Mouse (Mus musculus) embryonic facial prominence, embryonic 14.5 days (tissue): ENCODE results near the gene Lamtor2. TPM values are rescaled to one million over a fixed set of nuclear protein-coding genes. Genes with fewer than 3 reads are reported as not detected.
A peak's percentile ranks its signal among the peaks of the same experiment; 100 is the strongest.

Source experiments
- ATAC-seq: fragments of 200-750 bp; cut with Nextera tagmentation; 2 replicates; pipeline ENCODE4 v1.8.0; 2017; ENCODE audit warnings: low read depth, moderate number of reproducible peaks, moderate TSS enrichment
- DNase-seq: peaks from one replicate; pipeline ENCODE4 v3.0.0-alpha.2; 2015; ENCODE audit warnings: low spot score
- H3K27ac ChIP-seq: fragments of 300-500 bp; sonication (generic); replicated peaks from 2 replicates; pipeline ENCODE4 v1.5.1; 2014; ENCODE audit warnings: low read depth, mild to moderate bottlenecking, low read length, moderate library complexity
- H3K27me3 ChIP-seq: fragments of 300-500 bp; sonication (generic); replicated peaks from 2 replicates; pipeline ENCODE4 v1.6.1; 2014; ENCODE audit warnings: low read length; ENCODE audit not compliant: control insufficient read depth, insufficient read depth
- H3K36me3 ChIP-seq: fragments of 300-500 bp; sonication (generic); 2 replicates; pipeline ENCODE4 v1.6.1; 2014; ENCODE audit warnings: low read length, mixed read lengths; ENCODE audit not compliant: control insufficient read depth, insufficient read depth
- H3K4me1 ChIP-seq: fragments of 300-500 bp; sonication (generic); 2 replicates; pipeline ENCODE4 v1.6.1; 2014; ENCODE audit warnings: antibody characterized with exemption, low read length; ENCODE audit not compliant: control insufficient read depth, insufficient read depth
- H3K4me2 ChIP-seq: fragments of 300-500 bp; sonication (generic); 2 replicates; pipeline ENCODE4 v1.6.1; 2014; ENCODE audit warnings: low read depth, mild to moderate bottlenecking, low read length, moderate library complexity, mixed read lengths
- H3K4me3 ChIP-seq: fragments of 300-500 bp; sonication (generic); 2 replicates; pipeline ENCODE4 v1.5.1; 2014; ENCODE audit warnings: low read depth, mild to moderate bottlenecking, low read length
- H3K9ac ChIP-seq: fragments of 300-500 bp; sonication (generic); 2 replicates; pipeline ENCODE4 v1.6.1; 2014; ENCODE audit warnings: low read depth, mild to moderate bottlenecking, low read length, moderate library complexity, mixed read lengths
- H3K9me3 ChIP-seq: fragments of 300-500 bp; sonication (generic); 2 replicates; pipeline ENCODE4 v1.6.1; 2016; ENCODE audit warnings: low read length; ENCODE audit not compliant: control insufficient read depth
- WGBS: fragments of 180-500 bp; shearing (Covaris S2); extraction: QIAGEN DNeasy Blood & Tissue Kit; methylation state at CpG from one replicate; pipeline ENCODE4 v1.1.7; 2014; 5-methylcytosine and 5-hydroxymethylcytosine counted together
- polyA plus RNA-seq: library from polyadenylated mRNA; unstranded; fragments of >200 nt; fragmentation: Nextera tagmentation; extraction: Ambion mirVana; gene quantifications from 2 replicates; pipeline ENCODE4 v1.2.1, GENCODE M21; 2014

Gene Lamtor2
- polyA plus RNA-seq, 1 experiment from 2014 or later: 107 TPM

GRCm38 (mm10) chr3:88563442-88563841 is 10.6 kb upstream of the Lamtor2 start:
- no peak overlapping the region for H3K4me3 ChIP-seq
- 72% methylated on average over 4 of the region's 4 CpGs for WGBS
- no peaks in the 10 kb centered on the region for H3K27me3 ChIP-seq
- no peaks in the 10 kb centered on the region for H3K9me3 ChIP-seq
- H3K9ac ChIP-seq: no peak overlapping the region
- peaks cover 98% of the 10 kb centered on the region for H3K36me3 ChIP-seq
- no peak for ATAC-seq
- DNase-seq: no peak
- no peak overlapping the region for H3K4me2 ChIP-seq
- H3K27ac ChIP-seq: no peak overlapping the region
- H3K4me1 ChIP-seq: no peaks in the 10 kb centered on the region

GRCm38 (mm10) chr3:88561989-88562388 is 9.1 kb upstream of the Lamtor2 start:
- Histone ChIP-seq H3K36me3 (peaks cover 99% of the 10 kb centered on the region), H3K4me1 (no peaks in the 10 kb centered on the region), H3K27me3 (no peaks in the 10 kb centered on the region), H3K4me2 (no peak overlapping the region), H3K9ac (no peak overlapping the region), H3K27ac (no peak overlapping the region), H3K4me3 (no peak overlapping the region), H3K9me3 (no peaks in the 10 kb centered on the region)
- ATAC-seq: 0 out of 2 replicates have a peak, but pooled peaks have one; percentile 35
- no peak for DNase-seq
- 68% methylated on average over 4 of the region's 4 CpGs for WGBS

DNA sequence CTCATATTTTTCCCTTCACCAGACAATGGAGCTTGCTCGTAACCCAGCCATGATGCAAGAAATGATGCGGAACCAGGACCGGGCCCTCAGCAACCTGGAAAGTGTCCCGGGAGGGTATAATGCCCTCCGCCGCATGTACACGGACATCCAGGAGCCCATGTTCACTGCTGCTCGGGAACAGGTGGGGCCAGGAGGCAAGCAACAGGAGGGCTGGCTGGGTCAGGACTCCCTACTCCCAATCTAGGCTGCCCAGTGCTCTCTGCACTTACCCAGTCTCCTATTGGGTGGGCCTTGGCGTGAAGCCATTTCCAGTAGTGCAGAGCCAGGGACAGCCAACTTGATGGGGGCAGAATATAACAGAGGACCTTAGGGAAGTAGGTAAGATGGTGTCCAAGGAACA is 6.7 kb upstream of the Lamtor2 start:
- DNase-seq (no peak), ATAC-seq (no peak)
- peaks cover 1% of the 10 kb centered on the region; the same call in 1 of the 2 replicates for H3K4me1 ChIP-seq
- H3K9me3 ChIP-seq: no peaks in the 10 kb centered on the region
- H3K36me3 ChIP-seq: peaks cover 91% of the 10 kb centered on the region
- H3K4me2 ChIP-seq: no peak overlapping the region
- no peak overlapping the region for H3K9ac ChIP-seq
- H3K27ac ChIP-seq: no peak overlapping the region
- H3K27me3 ChIP-seq: no peaks in the 10 kb centered on the region
- no peak overlapping the region for H3K4me3 ChIP-seq
- 94% methylated on average over 9 of the region's 9 CpGs for WGBS

DNA sequence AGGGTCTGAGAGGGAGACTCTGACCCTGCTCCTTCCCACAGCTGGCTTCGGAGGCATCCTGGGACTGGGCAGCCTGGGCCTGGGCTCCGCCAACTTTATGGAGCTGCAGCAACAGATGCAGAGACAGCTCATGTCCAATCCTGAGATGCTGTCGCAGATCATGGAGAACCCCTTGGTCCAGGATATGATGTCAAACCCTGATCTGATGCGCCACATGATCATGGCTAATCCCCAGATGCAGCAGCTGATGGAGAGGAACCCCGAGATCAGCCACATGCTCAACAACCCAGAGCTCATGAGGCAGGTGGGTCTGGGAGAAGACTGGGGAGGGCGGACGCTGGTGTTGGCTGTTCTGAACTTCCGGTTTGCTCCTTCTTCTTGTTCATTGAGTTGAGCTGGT is 3.7 kb upstream of the Lamtor2 start:
- no peak overlapping the region for H3K9ac ChIP-seq
- H3K27me3 ChIP-seq: no peaks in the 10 kb centered on the region
- peaks cover 62% of the 10 kb centered on the region for H3K36me3 ChIP-seq
- no peak overlapping the region for H3K4me2 ChIP-seq
- no peak for ATAC-seq
- H3K4me1 ChIP-seq: peaks cover 11% of the 10 kb centered on the region
- no peak for DNase-seq
- WGBS: 89% methylated on average over 8 of the region's 8 CpGs
- H3K27ac ChIP-seq: no peak overlapping the region
- H3K9me3 ChIP-seq: no peaks in the 10 kb centered on the region
- H3K4me3 ChIP-seq: no peak overlapping the region

GRCm38 (mm10) chr3:88555731-88556130 is 2.9 kb upstream of the Lamtor2 start:
- Histone ChIP-seq H3K36me3 (peaks cover 53% of the 10 kb centered on the region), H3K9me3 (no peaks in the 10 kb centered on the region), H3K4me3 (no peak overlapping the region), H3K27ac (no peak overlapping the region), H3K9ac (no peak overlapping the region; the same call in 1 of the 2 replicates), H3K27me3 (no peaks in the 10 kb centered on the region), H3K4me1 (peaks cover 13% of the 10 kb centered on the region), H3K4me2 (no peak overlapping the region)
- 95% methylated on average over 6 of the region's 6 CpGs for WGBS
- ATAC-seq (no peak), DNase-seq (no peak)

GRCm38 (mm10) chr3:88555069-88555605 is 2.3 kb upstream of the Lamtor2 start:
- ATAC-seq: no peak
- peak overlapping the region; percentile 86; the same call in 1 of the 2 replicates for H3K4me2 ChIP-seq
- no peak overlapping the region for H3K27ac ChIP-seq
- H3K4me3 ChIP-seq: no peak overlapping the region
- no peaks in the 10 kb centered on the region for H3K9me3 ChIP-seq
- H3K9ac ChIP-seq: 0 out of 2 replicates have a peak overlapping the region, but pooled peaks have one; percentile 26
- no peaks in the 10 kb centered on the region for H3K27me3 ChIP-seq
- DNase-seq: no peak
- peaks cover 13% of the 10 kb centered on the region for H3K4me1 ChIP-seq
- WGBS: 77% methylated on average over 2 of the region's 5 CpGs
- H3K36me3 ChIP-seq: peaks cover 47% of the 10 kb centered on the region

DNA sequence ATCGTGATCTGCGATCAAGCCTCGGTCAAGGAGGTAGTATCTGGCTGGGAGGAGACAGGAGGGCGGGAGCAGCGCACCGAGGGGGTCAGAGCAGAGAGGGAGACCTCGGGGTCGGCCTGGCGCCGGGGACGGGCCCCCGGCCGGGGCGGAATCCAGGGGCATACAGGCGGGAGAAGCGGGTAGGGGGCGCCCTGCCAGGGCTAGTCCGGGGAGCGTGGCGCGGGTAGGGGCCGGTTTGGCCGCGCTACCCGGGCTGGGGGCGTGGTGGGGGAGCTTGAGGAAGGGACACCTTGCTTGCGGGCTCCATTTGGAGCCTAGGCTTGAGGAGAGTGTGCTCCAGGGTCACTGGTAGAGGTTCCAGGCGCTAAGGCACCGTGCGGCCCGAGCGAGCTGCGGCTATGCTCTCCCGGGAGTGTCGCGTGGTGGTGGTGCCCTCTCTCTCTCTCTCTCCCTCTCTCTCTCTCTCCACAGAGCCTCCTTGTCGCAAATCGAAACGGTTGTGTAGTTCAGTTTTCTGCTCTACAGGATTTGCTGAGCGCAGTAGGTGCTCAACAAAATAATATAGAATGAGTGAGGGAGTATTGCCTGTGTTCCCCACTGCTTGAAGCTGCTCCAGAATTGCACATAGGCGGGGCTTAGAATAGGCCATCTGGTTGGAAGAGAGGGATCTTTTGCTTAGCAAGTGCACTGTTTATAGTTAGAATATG is 1.2 kb upstream of the Lamtor2 start:
- peak overlapping the region; percentile 88 for H3K9ac ChIP-seq
- no peaks in the 10 kb centered on the region for H3K9me3 ChIP-seq
- peaks cover 13% of the 10 kb centered on the region for H3K4me1 ChIP-seq
- peak overlapping the region; percentile 97 for H3K27ac ChIP-seq
- H3K4me3 ChIP-seq: peak overlapping the region; percentile 89
- ATAC-seq: peak; percentile 35
- peak; percentile 78 for DNase-seq
- under 1% methylated on average over 24 of the region's 41 CpGs for WGBS
- H3K4me2 ChIP-seq: peak overlapping the region; percentile 86
- H3K27me3 ChIP-seq: no peaks in the 10 kb centered on the region
- peaks cover 36% of the 10 kb centered on the region for H3K36me3 ChIP-seq

- Histone ChIP-seq H3K9me3 (no peaks in the 10 kb centered on the region), H3K4me3 (peak within 1 kb of the TSS; percentile 89), H3K27ac (peak within 1 kb of the TSS; percentile 97), H3K4me2 (peak within 1 kb of the TSS; percentile 86), H3K27me3 (no peaks in the 10 kb centered on the region), H3K9ac (peak within 1 kb of the TSS; percentile 88), H3K36me3 (peaks cover 31% of the 10 kb centered on the region), H3K4me1 (peaks cover 13% of the 10 kb centered on the region)
- peak; percentile 91 for ATAC-seq
- 4% methylated on average over 4 of the region's 37 CpGs for WGBS
- peak; percentile 91 for DNase-seq
Observed at GRCm38 (mm10) chr3:88553525-88553879, 628 bp upstream of the Lamtor2 start, which contains the start of gene Ubqln4. TSS of gene Ubqln4 (plus strand) at chr3:88553758.
